Mouse (Mus musculus) forebrain, embryonic 15.5 days (tissue): ENCODE measurements at regions not wholly inside any gene's neighbourhood (a gene's known extent, or its start where the extent isn't known, plus 50 kb on each side); places are given as distances from the start of the nearest gene placed in this dataset.

Experiments used
- ATAC-seq: fragments of 200-750 bp; cut with Nextera tagmentation; replicated peaks from 2 replicates; pipeline ENCODE4 v1.8.0; 2017; ENCODE audit warnings: mild to moderate bottlenecking, moderate TSS enrichment, moderate library complexity
- H3K27ac ChIP-seq: fragments of 300-500 bp; sonication (generic); replicated peaks from 2 replicates; pipeline ENCODE4 v1.5.1; 2015; ENCODE audit warnings: mild to moderate bottlenecking, inconsistent platforms
- H3K27me3 ChIP-seq: fragments of 300-500 bp; sonication (generic); 2 replicates; pipeline ENCODE4 v1.6.1; 2015; ENCODE audit warnings: inconsistent platforms
- H3K36me3 ChIP-seq: fragments of 300-500 bp; sonication (generic); 2 replicates; pipeline ENCODE4 v1.6.1; 2015; ENCODE audit warnings: mild to moderate bottlenecking, inconsistent platforms
- H3K4me1 ChIP-seq: fragments of 300-500 bp; sonication (generic); 2 replicates; pipeline ENCODE4 v1.6.1; 2015; ENCODE audit warnings: inconsistent platforms
- H3K4me2 ChIP-seq: fragments of 300-500 bp; sonication (generic); replicated peaks from 2 replicates; pipeline ENCODE4 v1.6.1; 2015; ENCODE audit warnings: mild to moderate bottlenecking, inconsistent platforms
- H3K4me3 ChIP-seq: fragments of 300-500 bp; sonication (generic); 2 replicates; pipeline ENCODE4 v1.5.1; 2015; ENCODE audit warnings: mild to moderate bottlenecking, inconsistent platforms
- H3K9ac ChIP-seq: fragments of 300-500 bp; sonication (generic); replicated peaks from 2 replicates; pipeline ENCODE4 v1.6.1; 2015; ENCODE audit warnings: mild to moderate bottlenecking, inconsistent platforms
- H3K9me3 ChIP-seq: fragments of 300-500 bp; sonication (generic); 2 replicates; pipeline ENCODE4 v1.6.1; 2016; ENCODE audit warnings: inconsistent platforms
- WGBS: fragments of 180-500 bp; shearing (Covaris S2); methylation state at CpG from one replicate; pipeline ENCODE4 v1.1.7; 2015; ENCODE audit warnings: mixed read lengths; 5-methylcytosine and 5-hydroxymethylcytosine counted together

- no peaks in the 10 kb centered on the region for H3K9me3 ChIP-seq
- no peak overlapping the region for H3K9ac ChIP-seq
- H3K4me1 ChIP-seq, result peaks cover 11% of the 10 kb centered on the region
- 79% methylated on average over 4 of the region's 4 CpGs for WGBS
- H3K4me2 ChIP-seq, result no peak overlapping the region
- H3K27ac ChIP-seq, result no peak overlapping the region
- no peak overlapping the region for H3K4me3 ChIP-seq
- ATAC-seq, result no peak
- no peaks in the 10 kb centered on the region for H3K36me3 ChIP-seq
- H3K27me3 ChIP-seq, result no peaks in the 10 kb centered on the region
Measured at GRCm38 (mm10) chr1:35959729-35960128, 108.5 kb upstream of the Hs6st1 start.

- no peak overlapping the region for H3K27ac ChIP-seq
- peaks cover 11% of the 10 kb centered on the region for H3K4me1 ChIP-seq
- WGBS, result 86% methylated on average over 2 of the region's 2 CpGs
- no peaks in the 10 kb centered on the region for H3K27me3 ChIP-seq
- H3K9ac ChIP-seq, result no peak overlapping the region
- H3K4me2 ChIP-seq, result no peak overlapping the region
- H3K4me3 ChIP-seq, result no peak overlapping the region
- ATAC-seq, result no peak
- H3K9me3 ChIP-seq, result no peaks in the 10 kb centered on the region
- H3K36me3 ChIP-seq, result no peaks in the 10 kb centered on the region
Measured at GRCm38 (mm10) chr1:35960844-35961243, 107.4 kb upstream of the Hs6st1 start.

- WGBS, result 87% methylated on average over 6 of the region's 6 CpGs
- Histone ChIP-seq H3K4me1 (peaks cover 11% of the 10 kb centered on the region), H3K27ac (no peak overlapping the region), H3K4me3 (no peak overlapping the region), H3K36me3 (no peaks in the 10 kb centered on the region), H3K9me3 (no peaks in the 10 kb centered on the region), H3K9ac (no peak overlapping the region), H3K4me2 (no peak overlapping the region), H3K27me3 (no peaks in the 10 kb centered on the region)
- no peak for ATAC-seq
Measured at GRCm38 (mm10) chr1:35961923-35962322, 106.3 kb upstream of the Hs6st1 start.

GRCm38 (mm10) chr1:35968489-35968888 is 99.7 kb upstream of the Hs6st1 start:
- no peak overlapping the region for H3K9ac ChIP-seq
- no peaks in the 10 kb centered on the region for H3K27me3 ChIP-seq
- H3K36me3 ChIP-seq, result no peaks in the 10 kb centered on the region
- H3K9me3 ChIP-seq, result no peaks in the 10 kb centered on the region
- no peak overlapping the region for H3K4me3 ChIP-seq
- no peak for ATAC-seq
- no peak overlapping the region for H3K27ac ChIP-seq
- H3K4me2 ChIP-seq, result no peak overlapping the region
- no peaks in the 10 kb centered on the region for H3K4me1 ChIP-seq

- 65% methylated on average over 7 of the region's 7 CpGs for WGBS
Measured at GRCm38 (mm10) chr1:35971435-35972189, 96.6 kb upstream of the Hs6st1 start.

GRCm38 (mm10) chr1:35972190-35972584 is 96.0 kb upstream of the Hs6st1 start:
- Histone ChIP-seq H3K27ac (no peak overlapping the region), H3K9me3 (no peaks in the 10 kb centered on the region), H3K4me1 (no peaks in the 10 kb centered on the region), H3K9ac (no peak overlapping the region), H3K4me2 (no peak overlapping the region), H3K36me3 (no peaks in the 10 kb centered on the region), H3K4me3 (no peak overlapping the region), H3K27me3 (no peaks in the 10 kb centered on the region)
- 57% methylated on average over 5 of the region's 5 CpGs for WGBS
- ATAC-seq, result no peak

More at GRCm38 (mm10) chr1:35971435-35972189, 96.6 kb upstream of the Hs6st1 start:
- H3K4me1 ChIP-seq, result no peaks in the 10 kb centered on the region
- no peak for ATAC-seq
- H3K27me3 ChIP-seq, result no peaks in the 10 kb centered on the region
- H3K9me3 ChIP-seq, result no peaks in the 10 kb centered on the region
- H3K4me3 ChIP-seq, result no peak overlapping the region
- H3K9ac ChIP-seq, result no peak overlapping the region
- no peaks in the 10 kb centered on the region for H3K36me3 ChIP-seq
- H3K27ac ChIP-seq, result no peak overlapping the region
- H3K4me2 ChIP-seq, result no peak overlapping the region

GRCm38 (mm10) chr1:35973386-35973785 is 94.8 kb upstream of the Hs6st1 start:
- Histone ChIP-seq H3K27ac (no peak overlapping the region), H3K4me1 (no peaks in the 10 kb centered on the region), H3K4me2 (no peak overlapping the region), H3K36me3 (no peaks in the 10 kb centered on the region), H3K9ac (no peak overlapping the region), H3K9me3 (no peaks in the 10 kb centered on the region), H3K27me3 (no peaks in the 10 kb centered on the region), H3K4me3 (no peak overlapping the region)
- 0 out of 2 replicates have a peak, but pooled peaks have one; percentile 38 for ATAC-seq
- WGBS, result 52% methylated on average over 9 of the region's 9 CpGs

GRCm38 (mm10) chr1:35975611-35976208 is 92.5 kb upstream of the Hs6st1 start:
- WGBS, result 86% methylated on average over 3 of the region's 3 CpGs
- Histone ChIP-seq H3K4me2 (no peak overlapping the region), H3K4me1 (no peaks in the 10 kb centered on the region)

GRCm38 (mm10) chr1:35976528-35976927 is 91.7 kb upstream of the Hs6st1 start:
- ATAC-seq, result no peak
- Histone ChIP-seq H3K4me2 (no peak overlapping the region), H3K4me3 (no peak overlapping the region), H3K27me3 (no peaks in the 10 kb centered on the region), H3K27ac (no peak overlapping the region), H3K4me1 (no peaks in the 10 kb centered on the region), H3K9me3 (no peaks in the 10 kb centered on the region), H3K9ac (no peak overlapping the region), H3K36me3 (no peaks in the 10 kb centered on the region)
- WGBS, result 87% methylated on average over 2 of the region's 2 CpGs

More at GRCm38 (mm10) chr1:35975611-35976208, 92.5 kb upstream of the Hs6st1 start:
- Histone ChIP-seq H3K27me3 (no peaks in the 10 kb centered on the region), H3K9me3 (no peaks in the 10 kb centered on the region), H3K27ac (no peak overlapping the region), H3K9ac (no peak overlapping the region), H3K4me3 (no peak overlapping the region), H3K36me3 (no peaks in the 10 kb centered on the region)
- ATAC-seq, result no peak

GRCm38 (mm10) chr1:35978116-35978515 is 90.1 kb upstream of the Hs6st1 start:
- WGBS, result 86% methylated on average over 1 of the region's 1 CpGs
- no peak overlapping the region for H3K9ac ChIP-seq
- no peak for ATAC-seq
- no peaks in the 10 kb centered on the region for H3K9me3 ChIP-seq
- no peaks in the 10 kb centered on the region for H3K27me3 ChIP-seq
- no peak overlapping the region for H3K27ac ChIP-seq
- no peaks in the 10 kb centered on the region for H3K36me3 ChIP-seq
- H3K4me2 ChIP-seq, result no peak overlapping the region
- no peaks in the 10 kb centered on the region for H3K4me1 ChIP-seq
- no peak overlapping the region for H3K4me3 ChIP-seq

GRCm38 (mm10) chr1:35978766-35979165 is 89.4 kb upstream of the Hs6st1 start:
- Histone ChIP-seq H3K27me3 (no peaks in the 10 kb centered on the region), H3K36me3 (no peaks in the 10 kb centered on the region), H3K4me1 (no peaks in the 10 kb centered on the region), H3K9me3 (no peaks in the 10 kb centered on the region), H3K4me3 (no peak overlapping the region), H3K27ac (no peak overlapping the region), H3K4me2 (no peak overlapping the region), H3K9ac (no peak overlapping the region)
- no peak for ATAC-seq
- whole genome bisulfite sequencing, result 88% methylated on average over 4 of the region's 4 CpGs

GRCm38 (mm10) chr1:35981226-35981625 is 87.0 kb upstream of the Hs6st1 start:
- H3K4me3 ChIP-seq, result no peak overlapping the region
- H3K27me3 ChIP-seq, result no peaks in the 10 kb centered on the region
- no peak overlapping the region for H3K27ac ChIP-seq
- no peaks in the 10 kb centered on the region for H3K9me3 ChIP-seq
- 95% methylated on average over 4 of the region's 4 CpGs for WGBS
- no peaks in the 10 kb centered on the region for H3K4me1 ChIP-seq
- ATAC-seq, result no peak
- H3K9ac ChIP-seq, result no peak overlapping the region
- H3K36me3 ChIP-seq, result no peaks in the 10 kb centered on the region
- no peak overlapping the region for H3K4me2 ChIP-seq

GRCm38 (mm10) chr1:35983361-35983760 is 84.8 kb upstream of the Hs6st1 start:
- no peak overlapping the region for H3K4me2 ChIP-seq
- 84% methylated on average over 3 of the region's 3 CpGs for WGBS
- H3K27ac ChIP-seq, result no peak overlapping the region
- H3K4me3 ChIP-seq, result no peak overlapping the region
- H3K4me1 ChIP-seq, result no peaks in the 10 kb centered on the region
- no peaks in the 10 kb centered on the region for H3K36me3 ChIP-seq
- H3K9ac ChIP-seq, result no peak overlapping the region
- H3K27me3 ChIP-seq, result no peaks in the 10 kb centered on the region
- no peak for ATAC-seq
- H3K9me3 ChIP-seq, result no peaks in the 10 kb centered on the region
